Mouse (Mus musculus): ENCODE results near the gene Abcf1. TPM values are rescaled to one million over a fixed set of nuclear protein-coding genes. Genes with fewer than 3 reads are reported as not detected.

Abcf1 gene
- 95.0 and 180 TPM in 2 replicates for polyA plus RNA-seq (2012; rRNA removed)

GRCm38 (mm10) chr17:35969418-35970389 lies at the start of gene Abcf1:
Gene Abcf1, minus strand, starts transcription at chr17:35969761.

GRCm38 (mm10) chr17:35979401-35980362 lies 10.1 kb upstream of the Abcf1 start, which contains the start of the genes Gnl1 and Prr3:
Gene Gnl1, plus strand, starts transcription at chr17:35979851.
Gene Prr3, minus strand, starts transcription at chr17:35980236.

GRCm38 (mm10) chr17:35916297-35917142 lies 53.0 kb downstream of the Abcf1 start, which contains the start of the genes Mrps18b and Ppp1r10:
Gene Mrps18b, minus strand, starts transcription at chr17:35916389.
Gene Ppp1r10, plus strand, starts transcription at chr17:35916434.

GRCm38 (mm10) chr17:35909919-35910369 lies 59.6 kb downstream of the Abcf1 start, which contains the start of gene Atat1:
Gene Atat1, minus strand, starts transcription at chr17:35910075.

Other genes with a start within 250 kb of the Abcf1 start
- 2.3 and 3.8 TPM in 2 replicates for gene Ier3, start 148.1 kb downstream of the Abcf1 start, polyA plus RNA-seq (2012; rRNA removed)
- 53.2 and 54.8 TPM in 2 replicates for gene Flot1, start 146.5 kb downstream of the Abcf1 start, polyA plus RNA-seq (2012; rRNA removed)
- 1,643 and 2,189 TPM in 2 replicates for gene Tubb5, start 131.5 kb downstream of the Abcf1 start, polyA plus RNA-seq (2012; rRNA removed)
- gene Mdc1, start 128.2 kb downstream of the Abcf1 start, polyA plus RNA-seq (2012; rRNA removed) = 37.8 and 41.2 TPM in 2 replicates
- gene Nrm, start 108.4 kb downstream of the Abcf1 start, polyA plus RNA-seq (2012; rRNA removed) = 61.1 and 62.0 TPM in 2 replicates
- gene Ppp1r18, start 104.2 kb downstream of the Abcf1 start, polyA plus RNA-seq (2012; rRNA removed) = 47.5 and 56.9 TPM in 2 replicates
- gene Dhx16, start 89.9 kb downstream of the Abcf1 start, polyA plus RNA-seq (2012; rRNA removed) = 72.6 and 76.7 TPM in 2 replicates
- gene 2310061I04Rik, start 72.3 kb downstream of the Abcf1 start, polyA plus RNA-seq (2012; rRNA removed) = 40.5 and 45.6 TPM in 2 replicates
- 136 and 230 TPM in 2 replicates for gene Atat1, start 59.7 kb downstream of the Abcf1 start, polyA plus RNA-seq (2012; rRNA removed)
- 46.6 and 55.3 TPM in 2 replicates for gene Mrps18b, start 53.4 kb downstream of the Abcf1 start, polyA plus RNA-seq (2012; rRNA removed)
- gene Ppp1r10, start 53.3 kb downstream of the Abcf1 start, polyA plus RNA-seq (2012; rRNA removed) = 46.3 and 48.5 TPM in 2 replicates
- 35.1 and 60.9 TPM in 2 replicates for gene Gnl1, start 10.1 kb upstream of the Abcf1 start, polyA plus RNA-seq (2012; rRNA removed)
- 43.4 and 44.2 TPM in 2 replicates for gene Prr3, start 10.5 kb upstream of the Abcf1 start, polyA plus RNA-seq (2012; rRNA removed)
- gene H2-T24, start 50.8 kb upstream of the Abcf1 start, polyA plus RNA-seq (2012; rRNA removed) = 0.96 and 0.99 TPM in 2 replicates
- 4.6 and 5.0 TPM in 2 replicates for gene H2-T23, start 63.1 kb upstream of the Abcf1 start, polyA plus RNA-seq (2012; rRNA removed)
- gene H2-T22, start 73.0 kb upstream of the Abcf1 start, polyA plus RNA-seq (2012; rRNA removed) = 10.6 and 12.9 TPM in 2 replicates
- not detected in 2 replicates for gene Gm6034, start 73.2 kb upstream of the Abcf1 start, polyA plus RNA-seq (2012; rRNA removed)
- gene Gm11127, start 88.6 kb upstream of the Abcf1 start, polyA plus RNA-seq (2012; rRNA removed) = not detected in 2 replicates
- not detected in 2 replicates for gene Gm19684, start 151.9 kb upstream of the Abcf1 start, polyA plus RNA-seq (2012; rRNA removed)
- gene Gm7030, start 159.7 kb upstream of the Abcf1 start, polyA plus RNA-seq (2012; rRNA removed) = not detected in 2 replicates
- 0.15 and 0.28 TPM in 2 replicates for gene Gm8909, start 198.8 kb upstream of the Abcf1 start, polyA plus RNA-seq (2012; rRNA removed)
- not detected in 2 replicates for gene H2-T3, start 220.5 kb upstream of the Abcf1 start, polyA plus RNA-seq (2012; rRNA removed)

Data from central nervous system, embryonic 11.5 days (tissue).